Mouse (Mus musculus) brain, embryonic 14.5 days (tissue): ENCODE results near the gene Btf3l4.

Experiments used
- CTCF ChIP-seq: fragments of 200-500 bp; IDR thresholded peaks from 2 replicates; pipeline ENCODE4 v1.5.1; 2012; ENCODE audit warnings: inconsistent platforms, mild to moderate bottlenecking, moderate library complexity, borderline replicate concordance; ENCODE audit not compliant: insufficient read depth, insufficient read length; ENCODE audit errors: extremely low read depth
- POLR2A ChIP-seq: fragments of 200-500 bp; IDR thresholded peaks from 2 replicates; pipeline ENCODE4 v1.6.1; 2012; ENCODE audit warnings: mild to moderate bottlenecking, inconsistent platforms, borderline replicate concordance; ENCODE audit not compliant: poor library complexity, insufficient read depth, insufficient read length, severe bottlenecking; ENCODE audit errors: extremely low read depth

GRCm38 (mm10) chr4:108830698-108831097 is 2.7 kb downstream of the Btf3l4 start:
- TF ChIP-seq POLR2A (no peak), CTCF (no peak)
